Mouse (Mus musculus): ENCODE measurements around the gene Sec11a. TPM values are rescaled to one million over a fixed set of nuclear protein-coding genes. Genes with fewer than 3 reads are reported as not detected.

Gene Sec11a
- polyA plus RNA-seq, 1 experiment from 2014 or later, result 157 TPM

GRCm38 (mm10) chr7:80864151-80864550 is 83.4 kb downstream of the Sec11a start:
- no peak overlapping the region for H3K4me3 ChIP-seq
- no peak overlapping the region for H3K27ac ChIP-seq (replicated peaks)
- H3K27me3 ChIP-seq, result no peaks in the 10 kb centered on the region
- H3K36me3 ChIP-seq, result peaks cover 37% of the 10 kb centered on the region
- H3K4me1 ChIP-seq, result peaks cover 48% of the 10 kb centered on the region
- H3K4me2 ChIP-seq (replicated peaks), result no peak overlapping the region
- ATAC-seq (replicated peaks), result no peak
- no peaks in the 10 kb centered on the region for H3K9me3 ChIP-seq
- 64% methylated on average over 1 of the region's 1 CpGs for WGBS
- no peak overlapping the region for H3K9ac ChIP-seq (replicated peaks)

GRCm38 (mm10) chr7:80863520-80863919 is 84.1 kb downstream of the Sec11a start:
- 88% methylated on average over 5 of the region's 5 CpGs for WGBS
- Histone ChIP-seq H3K27me3 (no peaks in the 10 kb centered on the region), H3K36me3 (peaks cover 31% of the 10 kb centered on the region), H3K9ac (replicated peaks) (no peak overlapping the region), H3K4me2 (replicated peaks) (peak overlapping the region; percentile 62), H3K4me1 (peaks cover 48% of the 10 kb centered on the region), H3K4me3 (peak overlapping the region; percentile 0; the same call in 1 of the 2 replicates), H3K9me3 (no peaks in the 10 kb centered on the region), H3K27ac (replicated peaks) (no peak overlapping the region)
- ATAC-seq (replicated peaks), result no peak

GRCm38 (mm10) chr7:80862475-80862874 is 85.1 kb downstream of the Sec11a start:
- 81% methylated on average over 2 of the region's 2 CpGs for WGBS
- Histone ChIP-seq H3K27ac (replicated peaks) (no peak overlapping the region), H3K9me3 (no peaks in the 10 kb centered on the region), H3K4me2 (replicated peaks) (peak overlapping the region; percentile 62), H3K4me1 (peaks cover 48% of the 10 kb centered on the region), H3K36me3 (peaks cover 20% of the 10 kb centered on the region), H3K4me3 (peak overlapping the region; percentile 60), H3K9ac (replicated peaks) (no peak overlapping the region), H3K27me3 (no peaks in the 10 kb centered on the region)
- no peak for ATAC-seq (replicated peaks)

GRCm38 (mm10) chr7:80860729-80861274 is 86.8 kb downstream of the Sec11a start, which contains the start of gene Zscan2:
Gene Zscan2 (plus strand): TSS chr7:80860920.
- Histone ChIP-seq H3K9me3 (no peaks in the 10 kb centered on the region), H3K27me3 (no peaks in the 10 kb centered on the region), H3K4me1 (peaks cover 42% of the 10 kb centered on the region), H3K4me3 (peak within 1 kb of the TSS; percentile 60), H3K27ac (replicated peaks) (peak within 1 kb of the TSS; percentile 87), H3K36me3 (peaks cover 15% of the 10 kb centered on the region), H3K4me2 (replicated peaks) (peak within 1 kb of the TSS; percentile 76), H3K9ac (replicated peaks) (peak within 1 kb of the TSS; percentile 91)
- under 1% methylated on average over 40 of the region's 40 CpGs for WGBS
- peak; percentile 98 for ATAC-seq (replicated peaks)

GRCm38 (mm10) chr7:80860227-80860626 is 87.4 kb downstream of the Sec11a start:
- Histone ChIP-seq H3K4me3 (peak overlapping the region; percentile 60), H3K4me1 (peaks cover 42% of the 10 kb centered on the region), H3K4me2 (replicated peaks) (peak overlapping the region; percentile 76), H3K27me3 (no peaks in the 10 kb centered on the region), H3K36me3 (peaks cover 10% of the 10 kb centered on the region; the same call in 1 of the 2 replicates), H3K27ac (replicated peaks) (peak overlapping the region; percentile 57), H3K9ac (replicated peaks) (peak overlapping the region; percentile 60), H3K9me3 (no peaks in the 10 kb centered on the region)
- ATAC-seq (replicated peaks), result peak; percentile 81
- 0% methylated on average over 13 of the region's 13 CpGs for WGBS

- Histone ChIP-seq H3K4me3 (no peak overlapping the region), H3K27me3 (no peaks in the 10 kb centered on the region), H3K9ac (replicated peaks) (no peak overlapping the region), H3K4me1 (peaks cover 13% of the 10 kb centered on the region), H3K36me3 (no peaks in the 10 kb centered on the region), H3K4me2 (replicated peaks) (no peak overlapping the region), H3K9me3 (no peaks in the 10 kb centered on the region), H3K27ac (replicated peaks) (no peak overlapping the region)
- WGBS, result 27% methylated on average over 6 of the region's 6 CpGs
- ATAC-seq (replicated peaks), result no peak
Observed at GRCm38 (mm10) chr7:80857181-80857580, 90.4 kb downstream of the Sec11a start.

- H3K9me3 ChIP-seq, result no peaks in the 10 kb centered on the region
- H3K36me3 ChIP-seq, result no peaks in the 10 kb centered on the region
- peaks cover 4% of the 10 kb centered on the region for H3K4me1 ChIP-seq
- H3K27ac ChIP-seq (replicated peaks), result no peak overlapping the region
- H3K4me2 ChIP-seq (replicated peaks), result no peak overlapping the region
- no peak overlapping the region for H3K4me3 ChIP-seq
- no peak for ATAC-seq (replicated peaks)
- H3K27me3 ChIP-seq, result no peaks in the 10 kb centered on the region
- H3K9ac ChIP-seq (replicated peaks), result no peak overlapping the region
Observed at GRCm38 (mm10) chr7:80855316-80855715, 92.3 kb downstream of the Sec11a start.

Other genes starting within 250 kb of the Sec11a start
- gene Iqgap1, start 121.8 kb downstream of the Sec11a start, polyA plus RNA-seq (2015; fragmentation: Nextera tagmentation; extraction: Ambion mirVana), result 21.7 and 23.3 TPM in 2 replicates
- 4.6 and 5.9 TPM in 2 replicates for gene Zscan2, start 86.9 kb downstream of the Sec11a start, polyA plus RNA-seq (2015; fragmentation: Nextera tagmentation; extraction: Ambion mirVana)
- 43.2 and 43.9 TPM in 2 replicates for gene Wdr73, start 46.5 kb downstream of the Sec11a start, polyA plus RNA-seq (2015; fragmentation: Nextera tagmentation; extraction: Ambion mirVana)
- 7.1 TPM in 2 replicates for gene Nmb, start 42.7 kb downstream of the Sec11a start, polyA plus RNA-seq (2015; fragmentation: Nextera tagmentation; extraction: Ambion mirVana)
- 8.3 and 9.8 TPM in 2 replicates for gene Zfp592, start 45.9 kb upstream of the Sec11a start, polyA plus RNA-seq (2015; fragmentation: Nextera tagmentation; extraction: Ambion mirVana)
- 0.06 and 0.15 TPM in 2 replicates for gene Alpk3, start 109.8 kb upstream of the Sec11a start, polyA plus RNA-seq (2015; fragmentation: Nextera tagmentation; extraction: Ambion mirVana)
- gene Slc28a1, start 167.0 kb upstream of the Sec11a start, polyA plus RNA-seq (2015; fragmentation: Nextera tagmentation; extraction: Ambion mirVana), result not detected in 2 replicates

Measured in forebrain, embryonic 15.5 days (tissue).